Mouse (Mus musculus) forebrain, embryonic 14.5 days (tissue): ENCODE results near the gene Tle2. TPM values are rescaled to one million over a fixed set of nuclear protein-coding genes. Genes with fewer than 3 reads are reported as not detected.

Experiments
- ATAC-seq: fragments of 200-750 bp; cut with Nextera tagmentation; 2 replicates; pipeline ENCODE4 v1.8.0; 2017; ENCODE audit warnings: mild to moderate bottlenecking, moderate library complexity
- DNase-seq: peaks from one replicate; pipeline ENCODE4 v3.0.0-alpha.2; 2015; ENCODE audit warnings: low spot score
- H3K27ac ChIP-seq: fragments of 300-500 bp; sonication (generic); 2 replicates; pipeline ENCODE4 v1.5.1; 2014; ENCODE audit warnings: low read depth, mild to moderate bottlenecking, control low read depth, low read length, moderate library complexity
- H3K27me3 ChIP-seq: fragments of 300-500 bp; sonication (generic); replicated peaks from 2 replicates; pipeline ENCODE4 v1.6.1; 2014; ENCODE audit warnings: low read length, control low read depth, mixed read lengths; ENCODE audit not compliant: control insufficient read depth, insufficient read depth
- H3K36me3 ChIP-seq: fragments of 300-500 bp; sonication (generic); 2 replicates; pipeline ENCODE4 v1.6.1; 2014; ENCODE audit warnings: low read length, control low read depth; ENCODE audit not compliant: control insufficient read depth, insufficient read depth
- H3K4me1 ChIP-seq: fragments of 300-500 bp; sonication (generic); 2 replicates; pipeline ENCODE4 v1.6.1; 2014; ENCODE audit warnings: antibody characterized with exemption, low read length, control low read depth; ENCODE audit not compliant: control insufficient read depth, insufficient read depth
- H3K4me2 ChIP-seq: fragments of 300-500 bp; sonication (generic); 2 replicates; pipeline ENCODE4 v1.6.1; 2014; ENCODE audit warnings: mild to moderate bottlenecking, control low read depth, low read length
- H3K4me3 ChIP-seq: fragments of 300-500 bp; sonication (generic); 2 replicates; pipeline ENCODE4 v1.5.1; 2014; ENCODE audit warnings: low read depth, low read length, control low read depth
- H3K9ac ChIP-seq: fragments of 300-500 bp; sonication (generic); 2 replicates; pipeline ENCODE4 v1.6.1; 2014; ENCODE audit warnings: mild to moderate bottlenecking, low read length, control low read depth, moderate library complexity
- H3K9me3 ChIP-seq: fragments of 300-500 bp; sonication (generic); replicated peaks from 2 replicates; pipeline ENCODE4 v1.6.1; 2016; ENCODE audit warnings: low read length, control low read depth, mixed read lengths; ENCODE audit not compliant: control insufficient read depth
- whole genome bisulfite sequencing: fragments of 180-500 bp; shearing (Covaris S2); extraction: QIAGEN DNeasy Blood & Tissue Kit; methylation state at CpG from one replicate; pipeline ENCODE4 v1.1.7; 2014; 5-methylcytosine and 5-hydroxymethylcytosine counted together
- polyA plus RNA-seq: library from polyadenylated mRNA; unstranded; fragments of >200 nt; fragmentation: Nextera tagmentation; extraction: Ambion mirVana; gene quantifications from 2 replicates; pipeline ENCODE4 v1.2.1, GENCODE M21; 2014

Gene Tle2
- polyA plus RNA-seq, 1 experiment from 2014 or later: 12.0 TPM

DNA sequence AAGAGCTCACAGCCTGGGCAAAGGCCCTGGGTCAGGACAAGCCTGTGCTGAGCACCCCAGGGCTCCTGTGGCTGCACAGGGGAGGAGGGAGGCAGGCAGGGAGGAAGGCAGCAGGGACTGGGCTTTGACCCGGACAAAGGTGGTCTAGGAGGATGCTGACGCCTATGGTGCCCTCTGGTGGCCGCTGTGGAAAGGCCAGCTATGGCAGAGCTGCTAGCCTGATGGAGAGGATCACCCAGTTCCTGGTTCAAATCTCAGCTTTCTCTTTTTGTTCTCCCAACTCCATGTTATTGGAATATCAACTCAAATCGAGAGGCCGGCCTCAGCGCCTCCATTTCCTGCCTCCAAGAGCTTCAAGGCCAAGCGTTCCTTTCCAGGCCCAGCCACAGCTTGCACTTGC is 24.1 kb upstream of the Tle2 start:
- H3K27ac ChIP-seq: no peak overlapping the region
- H3K27me3 ChIP-seq: no peaks in the 10 kb centered on the region
- H3K4me3 ChIP-seq: no peak overlapping the region
- no peak overlapping the region for H3K9ac ChIP-seq
- H3K4me2 ChIP-seq: no peak overlapping the region
- H3K9me3 ChIP-seq: no peaks in the 10 kb centered on the region
- ATAC-seq (no peak), DNase-seq (peak; percentile 58)
- WGBS: 15% methylated on average over 7 of the region's 7 CpGs
- H3K4me1 ChIP-seq: 0 out of 2 replicates have a peak, but pooled peaks cover 2% of the 10 kb centered on the region
- no peaks in the 10 kb centered on the region for H3K36me3 ChIP-seq

DNA sequence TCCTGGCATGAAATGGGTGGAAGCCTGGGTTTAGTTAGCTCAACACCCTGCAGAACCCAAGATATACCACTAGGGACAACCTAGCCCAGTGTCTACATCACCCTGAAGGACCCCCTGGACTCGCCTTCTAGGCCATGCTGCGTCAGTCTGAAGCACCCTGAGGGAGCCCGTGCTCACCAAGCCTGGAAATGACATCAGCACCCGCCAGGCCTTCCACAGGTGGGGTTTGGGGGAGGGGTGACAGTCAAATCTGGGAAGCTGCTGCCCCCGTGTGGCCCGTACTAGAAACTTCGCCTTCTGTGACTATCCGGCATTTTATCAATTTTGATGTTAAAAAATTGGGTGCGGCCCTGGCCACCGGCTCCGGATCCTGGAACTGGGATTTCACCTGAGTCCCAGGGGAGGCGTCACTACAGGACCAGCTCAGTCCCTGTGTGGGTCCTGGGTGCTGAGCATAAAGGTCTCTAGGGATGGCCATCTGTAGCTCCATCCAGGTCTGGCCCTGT is 22.7 kb upstream of the Tle2 start:
- WGBS: 7% methylated on average over 12 of the region's 12 CpGs
- no peaks in the 10 kb centered on the region for H3K36me3 ChIP-seq
- peak; percentile 87 for DNase-seq
- H3K4me3 ChIP-seq: no peak overlapping the region
- no peaks in the 10 kb centered on the region for H3K9me3 ChIP-seq
- peak; percentile 80 for ATAC-seq
- H3K4me2 ChIP-seq: no peak overlapping the region
- no peak overlapping the region for H3K27ac ChIP-seq
- no peaks in the 10 kb centered on the region for H3K27me3 ChIP-seq
- no peak overlapping the region for H3K9ac ChIP-seq
- H3K4me1 ChIP-seq: 0 out of 2 replicates have a peak, but pooled peaks cover 2% of the 10 kb centered on the region

DNA sequence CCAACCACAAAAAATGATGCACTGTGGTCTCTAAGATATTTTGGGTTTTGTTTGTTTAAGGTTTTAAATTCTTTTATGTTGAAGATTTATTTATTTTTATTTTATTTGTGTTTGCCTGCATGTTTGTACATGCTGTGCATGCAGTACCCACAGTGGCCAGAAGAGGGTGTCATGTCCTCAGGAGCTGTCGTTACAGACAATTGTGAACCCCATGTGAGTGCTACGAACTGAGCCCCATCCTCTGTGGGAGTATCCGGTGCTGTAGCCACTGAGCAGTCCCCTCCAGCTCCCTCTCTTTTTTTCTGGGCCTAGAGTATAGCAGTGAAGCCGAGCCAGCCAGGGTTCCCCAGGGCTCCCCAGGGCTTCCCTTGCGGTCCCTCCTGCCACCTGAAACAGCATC is 21.1 kb upstream of the Tle2 start:
- DNase-seq (no peak), ATAC-seq (no peak)
- Histone ChIP-seq H3K36me3 (no peaks in the 10 kb centered on the region), H3K9ac (no peak overlapping the region), H3K27ac (no peak overlapping the region), H3K4me2 (no peak overlapping the region), H3K4me1 (0 out of 2 replicates have a peak, but pooled peaks cover 2% of the 10 kb centered on the region), H3K27me3 (no peaks in the 10 kb centered on the region), H3K9me3 (no peaks in the 10 kb centered on the region), H3K4me3 (no peak overlapping the region)
- WGBS: 82% methylated on average over 5 of the region's 5 CpGs

DNA sequence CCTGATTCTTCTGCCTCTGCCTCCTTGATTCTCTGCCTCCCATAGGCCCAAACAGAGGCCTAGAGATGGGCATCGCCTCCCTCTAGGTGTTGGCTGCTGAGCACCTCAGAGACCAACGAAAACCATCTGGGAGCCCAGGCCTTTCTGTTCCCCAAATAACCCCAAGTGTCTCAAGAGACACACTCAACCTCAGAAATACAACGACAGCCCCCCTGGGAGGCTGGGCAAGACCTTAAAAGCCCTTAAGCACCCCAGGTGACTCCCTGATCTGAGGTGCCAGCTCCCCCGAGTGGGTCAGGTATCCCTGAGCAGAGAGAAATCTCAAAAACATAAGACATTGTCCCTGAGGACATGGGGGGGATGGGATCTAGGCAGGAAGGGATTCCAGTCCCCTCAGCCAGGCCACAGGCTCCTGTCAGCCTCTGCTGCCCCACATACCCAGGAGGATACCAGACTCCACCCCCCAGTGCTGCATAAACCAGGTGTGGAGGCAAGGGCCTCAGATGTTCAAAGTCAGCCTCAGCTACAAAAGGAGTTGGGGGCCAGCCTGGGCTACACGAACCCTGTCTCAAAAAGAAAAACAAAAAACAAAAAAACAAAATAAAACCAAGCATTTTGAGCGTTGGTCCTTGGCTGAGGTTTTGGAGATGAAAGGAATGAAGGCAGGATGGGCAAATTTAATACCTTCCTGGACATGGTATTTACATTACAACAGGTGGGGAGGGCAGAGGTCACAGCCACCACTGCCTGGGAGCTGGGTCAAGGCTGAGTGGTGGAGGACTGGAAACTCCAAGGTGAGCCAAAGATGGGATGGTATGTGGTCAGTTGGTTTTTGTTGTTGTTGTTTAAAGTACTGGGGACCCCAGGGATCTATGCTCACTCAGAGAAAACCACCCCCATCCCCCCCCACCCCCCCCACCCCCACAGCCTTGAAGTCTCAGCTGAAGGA is 20.3 kb upstream of the Tle2 start:
- Histone ChIP-seq H3K9ac (no peak overlapping the region), H3K27me3 (no peaks in the 10 kb centered on the region), H3K4me3 (no peak overlapping the region), H3K9me3 (no peaks in the 10 kb centered on the region), H3K4me2 (no peak overlapping the region), H3K36me3 (no peaks in the 10 kb centered on the region), H3K27ac (no peak overlapping the region), H3K4me1 (peaks cover 6% of the 10 kb centered on the region; the same call in 1 of the 2 replicates)
- 78% methylated on average over 6 of the region's 6 CpGs for WGBS
- no peak for DNase-seq
- no peak for ATAC-seq

DNA sequence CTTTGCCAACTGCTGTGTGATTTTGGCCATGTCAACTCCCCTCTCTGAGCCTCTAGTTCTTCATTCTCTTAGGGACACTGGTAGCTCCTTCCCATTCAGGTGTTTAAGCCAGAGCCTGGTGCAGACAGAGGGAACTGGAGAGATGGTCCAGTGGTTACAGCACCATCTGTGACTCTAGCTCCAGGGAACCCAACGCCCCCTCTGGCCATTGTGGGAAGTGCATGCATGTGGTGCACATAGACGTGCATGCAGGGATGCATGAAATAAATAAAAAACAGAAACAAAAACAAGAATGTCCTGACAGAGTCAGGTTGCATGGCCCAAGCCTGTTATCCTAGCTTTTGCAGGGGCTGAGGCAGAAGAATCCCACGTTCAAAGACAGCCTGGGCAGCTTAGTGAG is 18.1 kb upstream of the Tle2 start:
- DNase-seq (no peak), ATAC-seq (no peak)

DNA sequence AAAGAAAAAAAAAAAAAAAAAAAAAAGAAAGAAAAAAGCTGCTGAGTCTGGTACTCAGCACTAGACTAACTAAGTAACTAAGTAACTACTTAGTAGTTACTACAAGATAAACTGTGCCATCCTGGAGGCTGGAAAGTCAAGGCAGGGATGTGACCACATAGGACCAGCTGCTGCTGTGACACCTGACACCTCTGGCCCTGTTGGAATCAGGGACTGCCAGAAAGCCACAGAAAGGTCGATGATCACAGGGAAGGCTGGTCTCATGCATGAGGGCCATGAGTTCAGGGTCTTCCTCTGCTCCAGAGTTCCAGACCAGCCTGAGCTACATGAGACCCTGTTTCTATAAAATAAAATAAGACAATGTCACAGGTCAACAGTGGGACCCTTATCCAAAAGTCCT is 16.9 kb upstream of the Tle2 start:
- ATAC-seq (no peak), DNase-seq (no peak)
- peaks cover 15% of the 10 kb centered on the region; the same call in 1 of the 2 replicates for H3K4me1 ChIP-seq
- H3K27ac ChIP-seq: no peak overlapping the region
- 0 out of 2 replicates have a peak, but pooled peaks cover 5% of the 10 kb centered on the region for H3K36me3 ChIP-seq
- no peaks in the 10 kb centered on the region for H3K9me3 ChIP-seq
- no peak overlapping the region for H3K4me2 ChIP-seq
- no peaks in the 10 kb centered on the region for H3K27me3 ChIP-seq
- no peak overlapping the region for H3K4me3 ChIP-seq
- WGBS: 44% methylated on average over 1 of the region's 1 CpGs
- H3K9ac ChIP-seq: no peak overlapping the region

More for the DNA sequence above, 18.1 kb upstream of the Tle2 start:
- 78% methylated on average over 3 of the region's 3 CpGs for WGBS
- no peak overlapping the region for H3K4me2 ChIP-seq
- H3K27ac ChIP-seq: no peak overlapping the region
- no peaks in the 10 kb centered on the region for H3K9me3 ChIP-seq
- no peak overlapping the region for H3K4me3 ChIP-seq
- 0 out of 2 replicates have a peak, but pooled peaks cover under 1% of the 10 kb centered on the region for H3K36me3 ChIP-seq
- no peak overlapping the region for H3K9ac ChIP-seq
- no peaks in the 10 kb centered on the region for H3K27me3 ChIP-seq
- H3K4me1 ChIP-seq: peaks cover 13% of the 10 kb centered on the region; the same call in 1 of the 2 replicates

DNA sequence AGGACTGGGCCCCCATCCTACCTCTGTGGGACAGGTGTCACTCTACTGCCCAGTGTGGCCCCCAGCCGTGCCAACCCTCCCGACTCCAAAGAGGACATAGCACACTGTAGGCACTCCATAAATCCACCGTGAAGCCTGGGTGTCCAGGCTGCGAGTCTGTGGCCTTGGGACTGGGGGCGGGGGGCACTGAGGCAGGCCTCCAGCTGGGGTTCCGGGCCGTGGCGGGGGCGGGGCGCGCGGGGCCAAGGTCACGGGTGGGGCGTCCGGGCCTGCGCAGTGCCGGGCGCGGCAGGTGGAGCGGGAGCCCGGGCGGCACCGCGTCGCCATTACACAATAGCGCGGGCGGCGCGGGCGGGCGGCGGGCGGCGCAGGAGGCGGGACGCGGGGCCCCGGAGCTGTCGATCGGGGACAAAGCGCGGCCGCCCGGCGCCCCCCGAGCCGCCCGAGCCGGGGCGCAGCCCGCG is 15.2 kb upstream of the Tle2 start, which contains the start of gene Aes:
Gene Aes (plus strand): TSS at position 326 of the 464 bp plus-strand sequence.
- no peaks in the 10 kb centered on the region for H3K27me3 ChIP-seq
- DNase-seq (peak; percentile 59), ATAC-seq (peak; percentile 76)
- no peaks in the 10 kb centered on the region for H3K9me3 ChIP-seq
- WGBS: 0% methylated on average over 28 of the region's 53 CpGs
- peak within 1 kb of the TSS; percentile 99 for H3K9ac ChIP-seq
- H3K27ac ChIP-seq: peak within 1 kb of the TSS; percentile 94
- peak within 1 kb of the TSS; percentile 89 for H3K4me3 ChIP-seq
- peak within 1 kb of the TSS; percentile 89 for H3K4me2 ChIP-seq
- H3K36me3 ChIP-seq: peaks cover 14% of the 10 kb centered on the region; the same call in 1 of the 2 replicates
- peaks cover 19% of the 10 kb centered on the region; the same call in 1 of the 2 replicates for H3K4me1 ChIP-seq

DNA sequence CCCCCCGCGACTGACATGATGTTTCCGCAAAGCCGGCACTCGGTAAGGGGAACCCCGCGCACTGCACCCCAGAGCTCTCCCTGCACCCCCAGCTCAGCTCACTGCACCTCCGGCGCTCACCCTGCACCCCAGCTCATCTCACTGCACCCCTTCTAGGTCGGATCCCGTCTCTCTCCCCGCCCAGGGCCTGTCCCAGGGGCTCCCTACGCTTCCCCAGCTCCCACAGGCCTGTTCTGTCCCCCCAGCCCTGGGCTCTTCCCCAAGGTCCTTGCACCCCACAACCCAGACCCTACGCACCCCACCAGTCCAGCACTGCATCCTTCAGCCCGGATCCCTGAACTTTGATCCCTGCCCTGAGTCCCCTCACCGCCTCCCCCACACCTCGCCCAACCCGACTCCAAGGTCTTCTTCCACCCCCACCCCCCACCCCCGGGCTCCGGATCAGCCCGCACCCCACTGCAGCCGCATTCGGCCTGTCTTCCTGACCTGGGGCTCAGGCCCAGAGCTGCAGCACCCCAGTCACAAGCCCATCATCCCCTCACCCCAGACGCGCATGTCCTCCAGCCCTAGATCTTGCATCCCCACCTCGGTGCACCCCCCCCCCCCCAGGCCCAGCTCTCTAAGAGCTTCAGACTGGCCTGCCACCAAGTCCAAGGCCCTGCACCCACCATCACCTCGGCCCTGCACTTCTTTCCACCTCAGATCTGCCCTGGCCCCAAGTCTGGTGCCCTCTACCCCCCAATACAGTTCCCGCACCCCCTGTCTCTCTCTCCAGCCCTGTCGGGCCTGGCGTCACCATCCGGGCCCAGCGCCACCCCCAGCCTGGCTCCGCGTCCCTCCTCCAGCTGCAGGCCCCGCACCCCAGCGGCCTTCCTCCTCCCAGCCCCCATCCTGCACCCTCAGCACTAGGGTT is 14.5 kb upstream of the Tle2 start:
- Histone ChIP-seq H3K9ac (peak overlapping the region; percentile 99), H3K4me2 (peak overlapping the region; percentile 89), H3K27ac (peak overlapping the region; percentile 94), H3K4me1 (peaks cover 19% of the 10 kb centered on the region; the same call in 1 of the 2 replicates), H3K9me3 (no peaks in the 10 kb centered on the region), H3K4me3 (peak overlapping the region; percentile 89), H3K27me3 (no peaks in the 10 kb centered on the region), H3K36me3 (peaks cover 20% of the 10 kb centered on the region)
- peak; percentile 48 for ATAC-seq
- WGBS: 1% methylated on average over 30 of the region's 36 CpGs
- no peak for DNase-seq
